Mouse (Mus musculus): ENCODE results near the gene Zbtb32. TPM values are rescaled to one million over a fixed set of nuclear protein-coding genes. Genes with fewer than 3 reads are reported as not detected.
A peak's percentile ranks its signal among the peaks of the same experiment; 100 is the strongest.

Zbtb32 gene
- polyA plus RNA-seq, 2 experiments, result 0.55 to 0.67 TPM

DNA sequence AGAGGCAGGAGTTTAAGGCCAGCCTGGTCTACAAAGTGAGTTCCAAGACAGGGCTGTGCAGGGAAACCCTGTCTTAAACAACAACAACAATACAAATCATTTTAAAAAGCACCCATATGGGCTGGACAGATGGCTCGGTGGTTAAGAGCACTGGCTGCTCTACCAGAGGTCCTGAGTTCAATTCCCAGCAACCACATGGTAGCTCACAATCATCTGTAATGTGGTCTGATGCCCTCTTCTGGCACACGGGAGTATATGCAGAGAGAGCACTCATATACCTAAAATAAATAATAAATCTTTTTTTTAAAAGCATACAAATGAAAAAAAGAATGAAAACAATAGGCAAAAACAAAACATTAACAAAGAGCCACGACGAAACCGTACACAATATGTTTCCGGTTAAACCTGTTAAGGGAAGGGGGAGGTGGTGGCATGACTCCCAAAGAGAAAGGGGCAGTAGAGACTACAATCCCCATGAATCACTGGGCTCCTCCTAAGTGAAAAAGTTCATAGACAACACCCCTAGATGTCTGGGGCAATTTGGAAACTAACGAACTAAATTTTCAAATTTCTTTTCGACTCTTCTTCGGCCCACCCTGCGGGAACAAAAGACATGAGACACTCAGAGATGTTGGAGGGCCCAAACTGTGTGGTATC is 47.1 kb downstream of the Zbtb32 start:
- peak; percentile 80 for ATAC-seq (ENCODE audit: low FRiP score, low read depth)

DNA sequence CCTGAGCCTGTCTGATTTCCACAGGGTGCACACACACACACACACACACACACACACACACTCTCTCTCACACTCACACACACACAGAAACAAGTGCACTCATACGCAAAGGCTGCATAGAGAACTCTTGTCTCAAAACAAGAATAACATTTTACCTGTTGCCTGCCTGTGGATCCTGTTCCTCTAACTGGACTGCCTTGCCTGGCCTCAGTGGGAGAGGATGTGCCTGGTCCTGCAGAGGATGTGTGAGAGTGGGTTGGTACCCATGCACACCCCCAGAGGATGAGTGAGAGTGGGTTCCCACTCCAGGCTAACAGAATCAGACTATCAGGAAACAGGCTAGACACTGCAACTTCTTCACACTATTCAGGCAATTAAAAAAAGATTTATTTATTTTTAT is 48.1 kb downstream of the Zbtb32 start:
- no peak overlapping the region for H3K4me3 ChIP-seq (replicated peaks; ENCODE audit: low read length)
- H3K27me3 ChIP-seq (ENCODE audit: control insufficient read depth, insufficient read depth, low read length), result no peaks in the 10 kb centered on the region
- H3K9me3 ChIP-seq (ENCODE audit: control insufficient read depth, low read length), result no peaks in the 10 kb centered on the region
- TF ChIP-seq POLR2A (IDR thresholded peaks at IDR 0.05; ENCODE audit: borderline replicate concordance, extremely low read depth, insufficient read depth, insufficient read length), result no peak
- H3K9ac ChIP-seq (ENCODE audit: low read depth, low read length, severe bottlenecking), result no peak overlapping the region
- no peak overlapping the region for H3K27ac ChIP-seq (replicated peaks; ENCODE audit: low read depth, low read length)
- ATAC-seq (ENCODE audit: low FRiP score, low read depth), result no peak
- DNase-seq (ENCODE audit: low spot score), result no peak
- peaks cover 39% of the 10 kb centered on the region for H3K36me3 ChIP-seq (ENCODE audit: control insufficient read depth, insufficient read depth, low read length)
- H3K4me2 ChIP-seq (replicated peaks; ENCODE audit: low read depth, low read length, severe bottlenecking), result no peak overlapping the region
- peaks cover 11% of the 10 kb centered on the region for H3K4me1 ChIP-seq (ENCODE audit: control insufficient read depth, insufficient read depth, low read length)
- WGBS, result 95% methylated on average over 1 of the region's 1 CpGs

More for the DNA sequence above, 47.1 kb downstream of the Zbtb32 start:
- peaks cover 39% of the 10 kb centered on the region for H3K36me3 ChIP-seq (ENCODE audit: control insufficient read depth, insufficient read depth, low read length)
- H3K27me3 ChIP-seq (ENCODE audit: control insufficient read depth, insufficient read depth, low read length), result no peaks in the 10 kb centered on the region
- TF ChIP-seq POLR2A (IDR thresholded peaks at IDR 0.05; ENCODE audit: borderline replicate concordance, extremely low read depth, insufficient read depth, insufficient read length), result no peak
- WGBS, result 2% methylated on average over 10 of the region's 10 CpGs
- peak overlapping the region; percentile 71 for H3K4me3 ChIP-seq (replicated peaks; ENCODE audit: low read length)
- H3K27ac ChIP-seq (replicated peaks; ENCODE audit: low read depth, low read length), result peak overlapping the region; percentile 98
- peaks cover 11% of the 10 kb centered on the region for H3K4me1 ChIP-seq (ENCODE audit: control insufficient read depth, insufficient read depth, low read length)
- H3K9me3 ChIP-seq (ENCODE audit: control insufficient read depth, low read length), result no peaks in the 10 kb centered on the region
- peak; percentile 87 for DNase-seq (ENCODE audit: low spot score)
- peak overlapping the region; percentile 76 for H3K9ac ChIP-seq (ENCODE audit: low read depth, low read length, severe bottlenecking)
- H3K4me2 ChIP-seq (replicated peaks; ENCODE audit: low read depth, low read length, severe bottlenecking), result peak overlapping the region; percentile 44

DNA sequence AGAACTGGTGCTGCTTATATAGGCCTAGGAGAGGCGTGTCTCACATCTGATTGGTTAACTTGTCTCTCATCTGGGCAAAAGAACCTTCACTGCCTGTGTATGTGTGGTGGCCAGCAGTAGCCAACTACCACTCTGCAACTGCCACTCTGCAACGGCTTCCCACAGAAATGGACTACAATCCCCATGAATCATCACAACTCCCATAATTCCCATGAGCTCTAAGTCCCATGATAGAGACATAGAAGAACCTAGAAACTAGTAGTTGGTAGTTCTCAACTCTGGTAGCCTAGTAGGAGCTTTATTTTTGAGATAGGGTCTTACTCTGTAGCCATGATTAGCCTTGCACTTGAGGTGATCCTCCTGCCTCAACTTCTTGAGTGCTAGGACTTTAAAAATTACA is 48.8 kb downstream of the Zbtb32 start:
- no peaks in the 10 kb centered on the region for H3K27me3 ChIP-seq (ENCODE audit: control insufficient read depth, insufficient read depth, low read length)
- no peak overlapping the region for H3K4me3 ChIP-seq (replicated peaks; ENCODE audit: low read length)
- H3K4me1 ChIP-seq (ENCODE audit: control insufficient read depth, insufficient read depth, low read length), result peaks cover 11% of the 10 kb centered on the region
- no peak for ATAC-seq (ENCODE audit: low FRiP score, low read depth)
- H3K9me3 ChIP-seq (ENCODE audit: control insufficient read depth, low read length), result no peaks in the 10 kb centered on the region
- H3K4me2 ChIP-seq (replicated peaks; ENCODE audit: low read depth, low read length, severe bottlenecking), result no peak overlapping the region
- DNase-seq (ENCODE audit: low spot score), result no peak
- H3K36me3 ChIP-seq (ENCODE audit: control insufficient read depth, insufficient read depth, low read length), result peaks cover 34% of the 10 kb centered on the region
- TF ChIP-seq POLR2A (IDR thresholded peaks at IDR 0.05; ENCODE audit: borderline replicate concordance, extremely low read depth, insufficient read depth, insufficient read length), result no peak
- 80% methylated on average over 2 of the region's 2 CpGs for WGBS
- no peak overlapping the region for H3K9ac ChIP-seq (ENCODE audit: low read depth, low read length, severe bottlenecking)
- no peak overlapping the region for H3K27ac ChIP-seq (replicated peaks; ENCODE audit: low read depth, low read length)

DNA sequence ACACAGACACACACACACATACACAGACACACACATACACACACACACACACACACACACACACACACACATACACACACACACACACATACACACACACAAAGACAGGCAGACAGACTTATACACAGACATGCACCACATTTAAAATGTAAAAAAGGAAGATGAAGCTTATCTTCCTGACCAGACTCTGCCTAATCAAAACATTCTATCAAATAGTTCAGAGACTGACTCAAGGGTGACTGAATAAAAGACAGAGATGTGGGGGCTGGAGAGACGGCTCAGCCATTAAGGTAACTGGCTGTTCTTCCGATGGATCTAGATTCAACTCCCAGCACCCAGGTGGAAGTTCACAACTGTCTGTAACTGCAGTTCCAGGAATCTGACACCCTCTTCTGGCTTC is 54.4 kb downstream of the Zbtb32 start:
- H3K9ac ChIP-seq (ENCODE audit: low read depth, low read length, severe bottlenecking), result no peak overlapping the region
- no peak overlapping the region for H3K27ac ChIP-seq (replicated peaks; ENCODE audit: low read depth, low read length)
- no peak overlapping the region for H3K4me2 ChIP-seq (replicated peaks; ENCODE audit: low read depth, low read length, severe bottlenecking)
- no peak for DNase-seq (ENCODE audit: low spot score)
- WGBS, result 98% methylated on average over 2 of the region's 2 CpGs
- H3K4me1 ChIP-seq (ENCODE audit: control insufficient read depth, insufficient read depth, low read length), result no peaks in the 10 kb centered on the region
- H3K4me3 ChIP-seq (replicated peaks; ENCODE audit: low read length), result no peak overlapping the region
- no peaks in the 10 kb centered on the region for H3K27me3 ChIP-seq (ENCODE audit: control insufficient read depth, insufficient read depth, low read length)
- TF ChIP-seq POLR2A (IDR thresholded peaks at IDR 0.05; ENCODE audit: borderline replicate concordance, extremely low read depth, insufficient read depth, insufficient read length), result no peak
- peaks cover 57% of the 10 kb centered on the region for H3K36me3 ChIP-seq (ENCODE audit: control insufficient read depth, insufficient read depth, low read length)
- ATAC-seq (ENCODE audit: low FRiP score, low read depth), result no peak
- H3K9me3 ChIP-seq (ENCODE audit: control insufficient read depth, low read length), result no peaks in the 10 kb centered on the region

DNA sequence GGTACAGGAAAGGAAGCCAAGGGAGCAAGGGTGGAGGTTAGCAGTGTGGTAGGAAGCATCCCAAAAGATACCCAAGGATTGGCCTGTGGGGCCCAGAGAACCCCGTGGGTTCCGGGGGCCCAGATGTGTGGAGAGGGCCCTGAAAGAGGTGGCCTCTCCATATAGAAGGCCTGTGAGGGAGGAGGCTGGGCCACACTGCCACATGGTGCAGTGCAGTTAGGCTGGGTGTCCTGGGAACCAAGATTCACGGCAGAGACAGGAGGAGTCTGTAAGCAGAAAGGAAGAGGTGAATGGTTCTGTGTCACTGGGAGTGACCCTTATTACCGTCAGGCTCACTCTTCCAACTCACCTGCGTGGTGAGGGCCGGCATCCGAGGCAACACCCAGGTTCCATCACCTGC is 58.1 kb downstream of the Zbtb32 start:
- Histone ChIP-seq H3K9me3 (ENCODE audit: control insufficient read depth, low read length) (no peaks in the 10 kb centered on the region), H3K27ac (replicated peaks; ENCODE audit: low read depth, low read length) (no peak overlapping the region), H3K36me3 (ENCODE audit: control insufficient read depth, insufficient read depth, low read length) (peaks cover 34% of the 10 kb centered on the region), H3K4me1 (ENCODE audit: control insufficient read depth, insufficient read depth, low read length) (peaks cover under 1% of the 10 kb centered on the region; the same call in 1 of the 2 replicates), H3K27me3 (ENCODE audit: control insufficient read depth, insufficient read depth, low read length) (no peaks in the 10 kb centered on the region), H3K4me3 (replicated peaks; ENCODE audit: low read length) (no peak overlapping the region), H3K4me2 (replicated peaks; ENCODE audit: low read depth, low read length, severe bottlenecking) (no peak overlapping the region), H3K9ac (ENCODE audit: low read depth, low read length, severe bottlenecking) (no peak overlapping the region)
- 82% methylated on average over 7 of the region's 7 CpGs for WGBS
- TF ChIP-seq POLR2A (IDR thresholded peaks at IDR 0.05; ENCODE audit: borderline replicate concordance, extremely low read depth, insufficient read depth, insufficient read length), result no peak
- DNase-seq (ENCODE audit: low spot score) (no peak), ATAC-seq (ENCODE audit: low FRiP score, low read depth) (no peak)

Small RNAs within 50 kb of the gene (microRNA-seq; reads per million reads assigned to microRNA genes)
- gene Gm38670 (1.4 reads per million), gene Mir3569 (not detected)

Other genes starting within 250 kb of the Zbtb32 start
Only the 30 nearest of the 31 such genes appear.
- gene Tyrobp, start 185.1 kb downstream of the Zbtb32 start, polyA plus RNA-seq (2012; rRNA removed), result 54.2 and 79.2 TPM in 2 replicates
- 69.8 and 84.7 TPM in 2 replicates for gene Tyrobp, start 185.1 kb downstream of the Zbtb32 start, polyA plus RNA-seq (2014; fragmentation: Nextera tagmentation; extraction: Ambion mirVana)
- gene Hcst, start 179.1 kb downstream of the Zbtb32 start, polyA plus RNA-seq (2012; rRNA removed), result 1.9 and 2.2 TPM in 2 replicates
- 0.70 and 3.0 TPM in 2 replicates for gene Hcst, start 179.1 kb downstream of the Zbtb32 start, polyA plus RNA-seq (2014; fragmentation: Nextera tagmentation; extraction: Ambion mirVana)
- gene Nfkbid, start 177.2 kb downstream of the Zbtb32 start, polyA plus RNA-seq (2012; rRNA removed), result 3.0 and 3.5 TPM in 2 replicates
- 1.7 and 2.2 TPM in 2 replicates for gene Nfkbid, start 177.2 kb downstream of the Zbtb32 start, polyA plus RNA-seq (2014; fragmentation: Nextera tagmentation; extraction: Ambion mirVana)
- gene Aplp1, start 153.4 kb downstream of the Zbtb32 start, polyA plus RNA-seq (2012; rRNA removed), result 41.9 and 55.5 TPM in 2 replicates
- 31.4 and 37.4 TPM in 2 replicates for gene Aplp1, start 153.4 kb downstream of the Zbtb32 start, polyA plus RNA-seq (2014; fragmentation: Nextera tagmentation; extraction: Ambion mirVana)
- 0.06 and 0.13 TPM in 2 replicates for gene Kirrel2, start 141.2 kb downstream of the Zbtb32 start, polyA plus RNA-seq (2012; rRNA removed)
- gene Kirrel2, start 141.2 kb downstream of the Zbtb32 start, polyA plus RNA-seq (2014; fragmentation: Nextera tagmentation; extraction: Ambion mirVana), result 0.07 TPM in 1 of 2 replicates, not detected in the other
- 0.03 and 0.06 TPM in 2 replicates for gene Nphs1, start 140.6 kb downstream of the Zbtb32 start, polyA plus RNA-seq (2012; rRNA removed)
- 0.14 and 0.23 TPM in 2 replicates for gene Nphs1, start 140.6 kb downstream of the Zbtb32 start, polyA plus RNA-seq (2014; fragmentation: Nextera tagmentation; extraction: Ambion mirVana)
- gene Prodh2, start 105.3 kb downstream of the Zbtb32 start, polyA plus RNA-seq (2012; rRNA removed), result 0.04 and 0.11 TPM in 2 replicates
- gene Prodh2, start 105.3 kb downstream of the Zbtb32 start, polyA plus RNA-seq (2014; fragmentation: Nextera tagmentation; extraction: Ambion mirVana), result not detected in 2 replicates
- gene Arhgap33, start 63.8 kb downstream of the Zbtb32 start, polyA plus RNA-seq (2012; rRNA removed), result 66.1 and 91.7 TPM in 2 replicates
- gene Arhgap33, start 63.8 kb downstream of the Zbtb32 start, polyA plus RNA-seq (2014; fragmentation: Nextera tagmentation; extraction: Ambion mirVana), result 9.7 and 14.2 TPM in 2 replicates
- gene Hspb6, start 46.7 kb downstream of the Zbtb32 start, polyA plus RNA-seq (2012; rRNA removed), result 15.4 and 18.6 TPM in 2 replicates
- gene Hspb6, start 46.7 kb downstream of the Zbtb32 start, polyA plus RNA-seq (2014; fragmentation: Nextera tagmentation; extraction: Ambion mirVana), result 15.7 and 16.8 TPM in 2 replicates
- gene Proser3, start 46.6 kb downstream of the Zbtb32 start, polyA plus RNA-seq (2012; rRNA removed), result 31.8 and 47.3 TPM in 2 replicates
- 9.4 and 10.8 TPM in 2 replicates for gene Proser3, start 46.6 kb downstream of the Zbtb32 start, polyA plus RNA-seq (2014; fragmentation: Nextera tagmentation; extraction: Ambion mirVana)
- gene Lin37, start 39.1 kb downstream of the Zbtb32 start, polyA plus RNA-seq (2012; rRNA removed), result 35.8 and 38.7 TPM in 2 replicates
- 38.5 and 45.8 TPM in 2 replicates for gene Lin37, start 39.1 kb downstream of the Zbtb32 start, polyA plus RNA-seq (2014; fragmentation: Nextera tagmentation; extraction: Ambion mirVana)
- gene U2af1l4, start 35.6 kb downstream of the Zbtb32 start, polyA plus RNA-seq (2012; rRNA removed), result 71.8 and 75.8 TPM in 2 replicates
- 95.6 and 99.2 TPM in 2 replicates for gene U2af1l4, start 35.6 kb downstream of the Zbtb32 start, polyA plus RNA-seq (2014; fragmentation: Nextera tagmentation; extraction: Ambion mirVana)
- 7.3 and 8.9 TPM in 2 replicates for gene Gm49396, start 35.6 kb downstream of the Zbtb32 start, polyA plus RNA-seq (2012; rRNA removed)
- 5.0 and 7.4 TPM in 2 replicates for gene Gm49396, start 35.6 kb downstream of the Zbtb32 start, polyA plus RNA-seq (2014; fragmentation: Nextera tagmentation; extraction: Ambion mirVana)
- gene Psenen, start 35.3 kb downstream of the Zbtb32 start, polyA plus RNA-seq (2012; rRNA removed), result 141 and 161 TPM in 2 replicates
- gene Psenen, start 35.3 kb downstream of the Zbtb32 start, polyA plus RNA-seq (2014; fragmentation: Nextera tagmentation; extraction: Ambion mirVana), result 136 and 137 TPM in 2 replicates
- 5.2 and 6.0 TPM in 2 replicates for gene Igflr1, start 33.5 kb downstream of the Zbtb32 start, polyA plus RNA-seq (2012; rRNA removed)
- gene Igflr1, start 33.5 kb downstream of the Zbtb32 start, polyA plus RNA-seq (2014; fragmentation: Nextera tagmentation; extraction: Ambion mirVana), result 1.7 and 4.9 TPM in 2 replicates
- gene Kmt2b, start 10.2 kb downstream of the Zbtb32 start, polyA plus RNA-seq (2012; rRNA removed), result 62.0 and 73.8 TPM in 2 replicates
- 13.1 and 15.4 TPM in 2 replicates for gene Kmt2b, start 10.2 kb downstream of the Zbtb32 start, polyA plus RNA-seq (2014; fragmentation: Nextera tagmentation; extraction: Ambion mirVana)
- gene Upk1a, start 13.9 kb upstream of the Zbtb32 start, polyA plus RNA-seq (2012; rRNA removed), result 4.7 and 5.7 TPM in 2 replicates
- gene Upk1a, start 13.9 kb upstream of the Zbtb32 start, polyA plus RNA-seq (2014; fragmentation: Nextera tagmentation; extraction: Ambion mirVana), result 1.2 and 1.7 TPM in 2 replicates
- gene Cox6b1, start 27.2 kb upstream of the Zbtb32 start, polyA plus RNA-seq (2012; rRNA removed), result 607 and 677 TPM in 2 replicates
- 799 and 875 TPM in 2 replicates for gene Cox6b1, start 27.2 kb upstream of the Zbtb32 start, polyA plus RNA-seq (2014; fragmentation: Nextera tagmentation; extraction: Ambion mirVana)
- 0.17 TPM in 1 of 2 replicates, not detected in the other for gene Etv2, start 36.9 kb upstream of the Zbtb32 start, polyA plus RNA-seq (2012; rRNA removed)
- gene Etv2, start 36.9 kb upstream of the Zbtb32 start, polyA plus RNA-seq (2014; fragmentation: Nextera tagmentation; extraction: Ambion mirVana), result 0.19 TPM in 1 of 2 replicates, not detected in the other
- gene Rbm42, start 51.4 kb upstream of the Zbtb32 start, polyA plus RNA-seq (2012; rRNA removed), result 68.1 and 87.7 TPM in 2 replicates
- gene Rbm42, start 51.4 kb upstream of the Zbtb32 start, polyA plus RNA-seq (2014; fragmentation: Nextera tagmentation; extraction: Ambion mirVana), result 107 and 113 TPM in 2 replicates
- gene Haus5, start 66.1 kb upstream of the Zbtb32 start, polyA plus RNA-seq (2012; rRNA removed), result 38.8 and 45.0 TPM in 2 replicates
- 35.0 and 35.6 TPM in 2 replicates for gene Haus5, start 66.1 kb upstream of the Zbtb32 start, polyA plus RNA-seq (2014; fragmentation: Nextera tagmentation; extraction: Ambion mirVana)
- not detected in 2 replicates for gene Pmis2, start 72.7 kb upstream of the Zbtb32 start, polyA plus RNA-seq (2012; rRNA removed)
- not detected in 2 replicates for gene Pmis2, start 72.7 kb upstream of the Zbtb32 start, polyA plus RNA-seq (2014; fragmentation: Nextera tagmentation; extraction: Ambion mirVana)
- 0.44 TPM in 1 of 2 replicates, not detected in the other for gene 2200002J24Rik, start 100.0 kb upstream of the Zbtb32 start, polyA plus RNA-seq (2012; rRNA removed)
- 0.51 TPM in 1 of 2 replicates, not detected in the other for gene 2200002J24Rik, start 100.0 kb upstream of the Zbtb32 start, polyA plus RNA-seq (2014; fragmentation: Nextera tagmentation; extraction: Ambion mirVana)
- gene Atp4a, start 113.3 kb upstream of the Zbtb32 start, polyA plus RNA-seq (2012; rRNA removed), result 0.89 and 1.0 TPM in 2 replicates
- 0.30 and 0.48 TPM in 2 replicates for gene Atp4a, start 113.3 kb upstream of the Zbtb32 start, polyA plus RNA-seq (2014; fragmentation: Nextera tagmentation; extraction: Ambion mirVana)
- 178 and 233 TPM in 2 replicates for gene Tmem147, start 130.6 kb upstream of the Zbtb32 start, polyA plus RNA-seq (2012; rRNA removed)
- 221 and 231 TPM in 2 replicates for gene Tmem147, start 130.6 kb upstream of the Zbtb32 start, polyA plus RNA-seq (2014; fragmentation: Nextera tagmentation; extraction: Ambion mirVana)
- gene Gapdhs, start 144.8 kb upstream of the Zbtb32 start, polyA plus RNA-seq (2012; rRNA removed), result not detected in 2 replicates
- 0.75 TPM in 1 of 2 replicates, not detected in the other for gene Gapdhs, start 144.8 kb upstream of the Zbtb32 start, polyA plus RNA-seq (2014; fragmentation: Nextera tagmentation; extraction: Ambion mirVana)
- 15.1 and 28.4 TPM in 2 replicates for gene Sbsn, start 152.6 kb upstream of the Zbtb32 start, polyA plus RNA-seq (2012; rRNA removed)
- 21.3 and 38.7 TPM in 2 replicates for gene Sbsn, start 152.6 kb upstream of the Zbtb32 start, polyA plus RNA-seq (2014; fragmentation: Nextera tagmentation; extraction: Ambion mirVana)
- 124 and 151 TPM in 2 replicates for gene Dmkn, start 164.8 kb upstream of the Zbtb32 start, polyA plus RNA-seq (2012; rRNA removed)
- gene Dmkn, start 164.8 kb upstream of the Zbtb32 start, polyA plus RNA-seq (2014; fragmentation: Nextera tagmentation; extraction: Ambion mirVana), result 168 and 289 TPM in 2 replicates
- gene Krtdap, start 189.0 kb upstream of the Zbtb32 start, polyA plus RNA-seq (2012; rRNA removed), result 290 and 318 TPM in 2 replicates
- 833 and 1,442 TPM in 2 replicates for gene Krtdap, start 189.0 kb upstream of the Zbtb32 start, polyA plus RNA-seq (2014; fragmentation: Nextera tagmentation; extraction: Ambion mirVana)
- 0.12 and 0.18 TPM in 2 replicates for gene Ffar2, start 224.9 kb upstream of the Zbtb32 start, polyA plus RNA-seq (2012; rRNA removed)
- gene Ffar2, start 224.9 kb upstream of the Zbtb32 start, polyA plus RNA-seq (2014; fragmentation: Nextera tagmentation; extraction: Ambion mirVana), result 0.44 TPM in 1 of 2 replicates, not detected in the other

Measured in limb, embryonic 14.5 days (tissue).